Mouse (Mus musculus) megakaryocyte-erythroid progenitor cell, adult 5-6 weeks (primary cell): ENCODE measurements around the gene Pabpc1l. TPM values are rescaled to one million over a fixed set of nuclear protein-coding genes. Genes with fewer than 3 reads are reported as not detected.
A peak's percentile ranks its signal among the peaks of the same experiment; 100 is the strongest.

ENCODE experiments used
- ATAC-seq: replicated peaks from 2 replicates; pipeline ENCODE4 v1.8.0; 2016; ENCODE audit warnings: mild to moderate bottlenecking, inconsistent platforms; ENCODE audit not compliant: severe bottlenecking, poor library complexity, low FRiP score, low TSS enrichment
- total RNA-seq, 2 experiments: library from RNA; stranded (forward) in 1 of 2; stranded (reverse) in 1 of 2; fragments of 200-1000, 215-1000 nt in 1 of 2; fragments of >200 nt in 1 of 2; fragmentation: Nextera tagmentation in 1 of 2; gene quantifications; 2 replicates each; pipeline ENCODE4 v1.2.3; 2014 to 2017

Gene Pabpc1l
- total RNA-seq, 2 experiments from 2014 or later: not detected

GRCm38 (mm10) chr2:164079488-164079887 is 54.2 kb downstream of the Pabpc1l start:
- ATAC-seq: peak; percentile 72

- ATAC-seq: no peak
Measured at GRCm38 (mm10) chr2:164081577-164081976, 56.3 kb downstream of the Pabpc1l start.

DNA sequence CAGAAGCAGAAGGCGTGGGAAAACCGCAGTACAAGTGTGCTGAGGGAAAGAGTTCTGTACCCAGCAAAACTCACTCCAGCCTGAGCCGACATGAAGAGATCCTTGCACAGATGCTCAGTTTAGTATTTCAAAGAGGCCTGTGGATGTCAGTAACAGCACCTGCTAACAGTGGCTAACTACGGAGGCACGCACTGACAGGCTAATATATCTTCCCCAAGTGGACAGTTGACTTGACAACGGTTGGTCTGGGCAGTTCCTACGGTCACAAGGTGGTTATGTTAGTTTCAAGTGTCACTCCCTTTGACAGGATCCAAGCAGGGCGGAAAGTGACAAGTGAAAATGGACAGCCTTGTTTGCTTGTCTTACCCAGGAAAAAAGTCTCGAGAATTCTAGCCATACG is 56.9 kb downstream of the Pabpc1l start:
- no peak for ATAC-seq

GRCm38 (mm10) chr2:164083609-164084341 is 58.5 kb downstream of the Pabpc1l start:
- ATAC-seq: peak; percentile 48

GRCm38 (mm10) chr2:164084342-164084700 is 59.1 kb downstream of the Pabpc1l start:
- ATAC-seq: no peak

DNA sequence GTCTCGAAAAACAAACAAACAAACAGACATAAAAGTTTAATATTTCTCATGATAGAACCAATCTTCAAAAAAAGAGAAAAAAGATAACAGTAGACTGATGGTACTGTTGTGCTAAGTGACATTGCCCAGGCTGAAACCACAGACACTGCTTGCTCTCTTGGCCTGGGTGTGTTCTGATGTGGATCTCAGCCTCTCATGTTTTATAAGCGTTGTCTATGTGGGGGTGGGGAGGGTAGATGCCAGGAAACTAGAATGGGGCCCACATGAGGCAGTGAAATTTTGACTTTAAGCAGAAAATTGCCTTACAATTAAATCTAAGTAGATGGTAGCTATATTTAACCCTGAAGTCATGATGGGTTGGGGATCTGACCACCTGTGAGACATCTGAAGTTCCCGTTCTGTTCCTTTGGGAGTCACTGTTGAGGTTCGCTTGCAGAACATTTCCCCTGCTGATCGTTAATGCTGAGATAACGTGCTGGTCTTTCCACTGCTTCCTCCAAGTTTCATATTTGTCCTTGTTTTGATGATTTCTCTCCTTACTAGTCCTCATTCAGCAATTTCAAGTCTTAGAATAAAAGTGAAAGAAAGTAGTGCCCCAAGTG is 62.3 kb downstream of the Pabpc1l start:
- no peak for ATAC-seq

- no peak for ATAC-seq
Measured at GRCm38 (mm10) chr2:164089508-164089907, 64.3 kb downstream of the Pabpc1l start.

DNA sequence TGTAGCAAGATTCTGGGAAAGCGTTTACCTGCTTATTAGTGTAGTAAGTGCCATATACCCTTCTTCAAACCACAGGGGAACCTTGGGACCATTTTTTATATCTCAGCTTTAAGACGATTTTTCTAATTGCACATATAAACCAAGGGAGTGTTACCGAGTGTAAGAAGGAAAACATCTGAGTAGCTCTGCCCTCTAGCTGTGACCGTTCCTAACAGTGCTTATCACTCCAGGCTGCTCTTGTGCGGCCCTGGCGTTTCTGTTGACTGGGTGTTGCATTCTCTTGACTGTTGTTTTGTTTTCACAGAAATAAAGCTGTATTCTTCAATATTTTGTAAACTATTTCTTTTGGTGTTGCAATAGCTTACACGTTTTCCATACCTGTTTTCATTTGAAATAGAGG is 68.9 kb downstream of the Pabpc1l start:
- peak; percentile 81 for ATAC-seq

DNA sequence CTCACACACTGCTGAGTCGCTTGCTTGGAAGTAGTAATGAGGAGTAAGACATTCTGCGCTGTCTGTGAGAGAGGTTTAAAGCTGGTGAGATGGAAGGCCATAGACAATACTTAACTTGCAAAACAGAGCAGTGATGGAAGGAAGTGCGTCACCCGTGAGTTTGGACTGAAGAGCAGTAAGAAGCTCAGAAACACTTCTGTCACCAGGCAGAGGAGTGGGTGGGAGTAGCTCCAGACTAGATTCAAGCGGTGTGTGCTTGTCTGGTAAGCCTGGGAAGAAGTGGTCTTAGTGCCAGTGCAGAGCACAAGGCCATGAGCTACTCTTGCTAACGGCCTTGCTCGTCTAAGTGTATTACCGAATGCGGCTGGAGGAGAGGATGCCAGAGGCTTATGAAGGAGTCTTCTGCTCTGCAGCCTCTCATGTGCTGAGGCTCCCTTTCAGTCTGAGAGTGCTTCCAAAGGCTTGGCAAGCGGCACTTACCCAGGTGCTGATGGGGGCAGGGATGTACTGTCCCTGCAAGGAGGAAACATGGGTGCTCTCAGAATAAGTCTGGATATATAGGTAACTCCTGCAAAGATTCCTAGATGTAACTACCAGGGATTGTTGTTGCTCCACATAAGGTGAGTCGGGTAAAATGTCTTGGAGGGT is 73.5 kb downstream of the Pabpc1l start:
- no peak for ATAC-seq

Other genes starting within 250 kb of the Pabpc1l start
- gene Ccn5, start 204.6 kb upstream of the Pabpc1l start, total RNA-seq (2014; fragmentation: Nextera tagmentation): not detected in 2 replicates
- not detected in 2 replicates for gene Ccn5, start 204.6 kb upstream of the Pabpc1l start, total RNA-seq (2017)
- gene Kcnk15, start 171.8 kb upstream of the Pabpc1l start, total RNA-seq (2014; fragmentation: Nextera tagmentation): not detected in 2 replicates
- not detected in 2 replicates for gene Kcnk15, start 171.8 kb upstream of the Pabpc1l start, total RNA-seq (2017)
- not detected in 2 replicates for gene Rims4, start 106.8 kb upstream of the Pabpc1l start, total RNA-seq (2014; fragmentation: Nextera tagmentation)
- gene Rims4, start 106.8 kb upstream of the Pabpc1l start, total RNA-seq (2017): not detected in 2 replicates
- 111 and 112 TPM in 2 replicates for gene Ywhab, start 30.5 kb upstream of the Pabpc1l start, total RNA-seq (2014; fragmentation: Nextera tagmentation)
- gene Ywhab, start 30.5 kb upstream of the Pabpc1l start, total RNA-seq (2017): 54.1 and 60.2 TPM in 2 replicates
- gene Stk4, start 44.9 kb downstream of the Pabpc1l start, total RNA-seq (2014; fragmentation: Nextera tagmentation): 72.5 and 74.3 TPM in 2 replicates
- 76.5 and 137 TPM in 2 replicates for gene Stk4, start 44.9 kb downstream of the Pabpc1l start, total RNA-seq (2017)
- 40.8 and 48.4 TPM in 2 replicates for gene Tomm34, start 45.7 kb downstream of the Pabpc1l start, total RNA-seq (2014; fragmentation: Nextera tagmentation)
- gene Tomm34, start 45.7 kb downstream of the Pabpc1l start, total RNA-seq (2017): 33.5 and 38.5 TPM in 2 replicates
- gene Kcns1, start 145.7 kb downstream of the Pabpc1l start, total RNA-seq (2014; fragmentation: Nextera tagmentation): 0.26 and 0.40 TPM in 2 replicates
- gene Kcns1, start 145.7 kb downstream of the Pabpc1l start, total RNA-seq (2017): 0.88 and 2.2 TPM in 2 replicates
- gene Wfdc5, start 157.3 kb downstream of the Pabpc1l start, total RNA-seq (2014; fragmentation: Nextera tagmentation): not detected in 2 replicates
- gene Wfdc5, start 157.3 kb downstream of the Pabpc1l start, total RNA-seq (2017): not detected in 2 replicates
- not detected in 2 replicates for gene Wfdc12, start 165.2 kb downstream of the Pabpc1l start, total RNA-seq (2014; fragmentation: Nextera tagmentation)
- gene Wfdc12, start 165.2 kb downstream of the Pabpc1l start, total RNA-seq (2017): not detected in 2 replicates
- gene Wfdc15a, start 174.7 kb downstream of the Pabpc1l start, total RNA-seq (2014; fragmentation: Nextera tagmentation): not detected in 2 replicates
- not detected in 2 replicates for gene Wfdc15a, start 174.7 kb downstream of the Pabpc1l start, total RNA-seq (2017)
- not detected in 2 replicates for gene Wfdc15b, start 196.2 kb downstream of the Pabpc1l start, total RNA-seq (2014; fragmentation: Nextera tagmentation)
- not detected in 2 replicates for gene Wfdc15b, start 196.2 kb downstream of the Pabpc1l start, total RNA-seq (2017)
- gene Svs2, start 213.0 kb downstream of the Pabpc1l start, total RNA-seq (2014; fragmentation: Nextera tagmentation): not detected in 2 replicates
- gene Svs2, start 213.0 kb downstream of the Pabpc1l start, total RNA-seq (2017): not detected in 2 replicates
- gene Svs3b, start 231.2 kb downstream of the Pabpc1l start, total RNA-seq (2014; fragmentation: Nextera tagmentation): not detected in 2 replicates
- gene Svs3b, start 231.2 kb downstream of the Pabpc1l start, total RNA-seq (2017): not detected in 2 replicates